Mouse (Mus musculus): ENCODE measurements at regions not wholly inside any gene's neighbourhood (a gene's known extent, or its start where the extent isn't known, plus 50 kb on each side); places are given as distances from the start of the nearest gene placed in this dataset.

DNA sequence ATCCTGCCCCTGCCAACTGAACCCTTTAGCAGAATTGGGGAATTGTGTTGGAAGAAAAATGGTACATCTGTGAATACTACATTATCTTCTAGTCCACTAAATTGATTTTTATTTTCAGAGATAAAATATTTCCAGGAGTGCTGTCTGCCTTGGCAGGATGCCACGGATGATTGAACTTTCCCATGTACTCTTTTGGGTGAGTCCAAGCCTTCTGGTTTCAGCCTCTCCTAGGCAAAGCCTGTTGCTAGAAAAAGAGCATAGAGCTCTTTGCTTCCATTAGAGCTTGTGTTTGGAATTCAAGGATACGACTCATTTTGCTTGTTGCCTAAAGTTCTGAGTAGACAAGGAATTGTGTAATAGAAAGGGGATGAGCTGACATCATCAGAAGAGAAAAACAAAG is 696.8 kb downstream of the Tmem114 start:
- 83% methylated on average over 2 of the region's 2 CpGs for WGBS
- H3K4me3 ChIP-seq (ENCODE audit: low read length), result no peak overlapping the region

DNA sequence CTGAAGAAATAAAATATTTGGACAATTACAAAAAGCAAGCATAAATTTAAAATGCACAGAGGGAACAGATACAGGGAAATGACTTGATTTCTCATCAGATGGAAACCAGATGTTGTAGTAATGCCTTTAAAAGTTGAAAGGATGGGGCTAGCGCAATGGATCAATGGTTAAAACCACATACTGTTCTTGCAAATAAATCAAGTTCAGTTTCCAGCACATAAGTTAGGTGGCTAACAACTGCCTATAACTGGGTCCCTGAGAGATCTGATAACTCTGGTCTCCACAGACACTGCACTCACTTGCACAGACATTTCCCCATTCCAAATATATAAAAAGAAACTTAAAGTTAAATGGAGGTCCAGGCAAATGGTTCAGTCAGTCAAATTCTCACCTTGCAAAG is 699.7 kb downstream of the Tmem114 start:
- Histone ChIP-seq H3K4me1 (ENCODE audit: control insufficient read depth, insufficient read depth, low read depth, low read length) (no peaks in the 10 kb centered on the region), H3K27ac (ENCODE audit: low read depth, low read length) (no peak overlapping the region), H3K27me3 (replicated peaks; ENCODE audit: control insufficient read depth, insufficient read depth, low read length) (no peaks in the 10 kb centered on the region), H3K9ac (ENCODE audit: low read depth, low read length) (no peak overlapping the region), H3K4me3 (ENCODE audit: low read length) (no peak overlapping the region), H3K4me2 (ENCODE audit: low read length) (no peak overlapping the region), H3K9me3 (ENCODE audit: control insufficient read depth, low read length) (no peaks in the 10 kb centered on the region), H3K36me3 (ENCODE audit: control insufficient read depth, insufficient read depth, low read length) (no peaks in the 10 kb centered on the region)
- 90% methylated on average over 1 of the region's 1 CpGs for WGBS
- no peak for ATAC-seq

More for the DNA sequence above, 696.8 kb downstream of the Tmem114 start:
- no peak overlapping the region for H3K27ac ChIP-seq (ENCODE audit: low read depth, low read length)
- H3K9ac ChIP-seq (ENCODE audit: low read depth, low read length), result no peak overlapping the region
- no peaks in the 10 kb centered on the region for H3K4me1 ChIP-seq (ENCODE audit: control insufficient read depth, insufficient read depth, low read depth, low read length)
- H3K9me3 ChIP-seq (ENCODE audit: control insufficient read depth, low read length), result no peaks in the 10 kb centered on the region
- no peaks in the 10 kb centered on the region for H3K36me3 ChIP-seq (ENCODE audit: control insufficient read depth, insufficient read depth, low read length)
- H3K27me3 ChIP-seq (replicated peaks; ENCODE audit: control insufficient read depth, insufficient read depth, low read length), result no peaks in the 10 kb centered on the region
- no peak overlapping the region for H3K4me2 ChIP-seq (ENCODE audit: low read length)
- ATAC-seq, result no peak

DNA sequence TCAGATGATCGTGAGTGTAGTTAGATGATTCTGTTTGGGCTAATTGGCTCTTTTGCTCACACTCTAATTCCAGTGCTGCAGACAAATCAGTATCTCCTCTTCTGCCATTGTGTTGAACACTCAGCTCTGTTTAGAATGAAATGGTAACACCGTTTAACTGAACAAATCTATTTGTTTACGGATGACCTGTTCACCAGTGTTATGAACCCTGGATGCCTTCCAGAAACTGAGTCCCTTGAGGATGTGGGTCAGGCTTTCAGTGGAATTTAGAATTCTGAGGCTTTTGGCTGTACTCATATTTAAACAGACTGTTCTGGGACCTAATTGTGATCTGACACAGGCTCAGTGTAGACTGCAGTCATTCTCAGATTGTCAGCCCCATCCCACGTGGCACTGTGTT is 723.5 kb downstream of the Tmem114 start:
- no peak overlapping the region for H3K4me2 ChIP-seq (ENCODE audit: low read length)
- no peaks in the 10 kb centered on the region for H3K9me3 ChIP-seq (ENCODE audit: control insufficient read depth, low read length)
- no peaks in the 10 kb centered on the region for H3K36me3 ChIP-seq (ENCODE audit: control insufficient read depth, insufficient read depth, low read length)
- ATAC-seq, result no peak
- H3K4me1 ChIP-seq (ENCODE audit: control insufficient read depth, insufficient read depth, low read depth, low read length), result no peaks in the 10 kb centered on the region
- no peak overlapping the region for H3K27ac ChIP-seq (ENCODE audit: low read depth, low read length)
- H3K4me3 ChIP-seq (ENCODE audit: low read length), result no peak overlapping the region
- no peak overlapping the region for H3K9ac ChIP-seq (ENCODE audit: low read depth, low read length)
- H3K27me3 ChIP-seq (replicated peaks; ENCODE audit: control insufficient read depth, insufficient read depth, low read length), result no peaks in the 10 kb centered on the region
- 43% methylated on average over 4 of the region's 4 CpGs for WGBS

DNA sequence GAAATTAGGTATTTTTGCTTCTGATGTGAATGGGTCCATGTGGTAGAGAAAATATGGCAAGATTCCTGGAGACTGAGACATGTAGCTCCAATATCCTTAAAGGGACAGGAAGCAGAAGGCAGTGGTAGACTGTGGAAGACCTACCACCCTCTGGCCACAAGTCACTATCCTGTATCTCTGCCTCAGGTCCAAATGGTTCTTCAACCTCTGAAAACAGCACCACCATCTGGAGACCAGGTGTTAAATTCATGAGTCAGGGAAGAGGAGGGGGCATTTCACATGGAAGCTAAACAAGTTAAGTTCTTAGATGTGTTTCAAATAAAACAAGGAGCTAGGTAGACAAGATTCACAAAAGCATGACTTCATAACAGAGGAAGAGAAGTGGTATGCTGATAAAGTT is 739.5 kb downstream of the Tmem114 start:
- no peaks in the 10 kb centered on the region for H3K9me3 ChIP-seq (ENCODE audit: control insufficient read depth, low read length)
- no peaks in the 10 kb centered on the region for H3K36me3 ChIP-seq (ENCODE audit: control insufficient read depth, insufficient read depth, low read length)
- no peak overlapping the region for H3K4me3 ChIP-seq (ENCODE audit: low read length)
- no peaks in the 10 kb centered on the region for H3K4me1 ChIP-seq (ENCODE audit: control insufficient read depth, insufficient read depth, low read depth, low read length)
- no peaks in the 10 kb centered on the region for H3K27me3 ChIP-seq (replicated peaks; ENCODE audit: control insufficient read depth, insufficient read depth, low read length)
- no peak for ATAC-seq
- H3K27ac ChIP-seq (ENCODE audit: low read depth, low read length), result no peak overlapping the region
- no peak overlapping the region for H3K4me2 ChIP-seq (ENCODE audit: low read length)
- H3K9ac ChIP-seq (ENCODE audit: low read depth, low read length), result no peak overlapping the region

DNA sequence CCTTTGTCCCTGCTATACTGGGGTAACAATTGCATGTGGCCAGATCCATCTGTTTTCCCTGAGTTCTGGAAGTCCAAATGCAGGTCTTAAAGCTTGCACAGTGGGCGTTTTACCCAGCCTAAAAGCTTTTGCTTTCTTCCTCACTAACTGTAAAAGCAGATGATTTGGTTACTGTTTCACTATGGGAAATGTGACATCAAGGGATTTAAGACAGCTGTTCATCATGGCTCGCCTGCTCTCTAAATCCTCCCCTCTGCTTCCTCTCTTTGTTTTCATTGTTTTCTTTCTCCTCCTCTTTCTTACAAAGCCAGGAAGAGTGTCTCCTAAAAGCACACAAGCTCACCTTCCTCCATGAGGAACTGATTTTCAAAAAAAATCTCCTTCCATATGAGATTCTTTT is 758.8 kb downstream of the Tmem114 start:
- no peaks in the 10 kb centered on the region for H3K9me3 ChIP-seq (ENCODE audit: control insufficient read depth, low read length)
- no peak overlapping the region for H3K4me2 ChIP-seq (ENCODE audit: low read length)
- no peaks in the 10 kb centered on the region for H3K27me3 ChIP-seq (replicated peaks; ENCODE audit: control insufficient read depth, insufficient read depth, low read length)
- H3K9ac ChIP-seq (ENCODE audit: low read depth, low read length), result no peak overlapping the region
- no peaks in the 10 kb centered on the region for H3K36me3 ChIP-seq (ENCODE audit: control insufficient read depth, insufficient read depth, low read length)
- H3K27ac ChIP-seq (ENCODE audit: low read depth, low read length), result no peak overlapping the region
- H3K4me1 ChIP-seq (ENCODE audit: control insufficient read depth, insufficient read depth, low read depth, low read length), result no peaks in the 10 kb centered on the region
- no peak for ATAC-seq
- H3K4me3 ChIP-seq (ENCODE audit: low read length), result no peak overlapping the region
- WGBS, result 30% methylated on average over 2 of the region's 2 CpGs

DNA sequence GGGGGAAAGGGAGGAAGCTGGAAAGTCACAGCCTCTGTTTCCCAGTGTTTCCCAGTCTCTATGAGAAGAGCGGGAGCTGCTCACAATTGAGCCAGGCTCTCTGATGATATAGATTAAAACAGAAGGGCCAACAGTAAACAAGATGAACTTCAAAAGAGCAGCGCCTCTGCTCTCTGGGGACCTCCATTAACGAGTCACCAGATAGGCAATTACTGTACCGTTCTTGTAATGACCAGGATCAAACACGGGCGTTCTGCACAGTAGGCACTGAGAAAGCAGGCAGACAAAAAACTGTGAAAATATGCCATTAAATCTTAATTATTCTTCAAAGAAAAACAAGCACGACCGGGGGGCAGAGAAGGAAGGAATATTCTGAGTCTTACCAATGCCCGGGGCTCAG is 766.8 kb downstream of the Tmem114 start:
- Histone ChIP-seq H3K36me3 (ENCODE audit: control insufficient read depth, insufficient read depth, low read length) (no peaks in the 10 kb centered on the region), H3K4me3 (ENCODE audit: low read length) (no peak overlapping the region), H3K9ac (ENCODE audit: low read depth, low read length) (no peak overlapping the region), H3K4me2 (ENCODE audit: low read length) (no peak overlapping the region), H3K4me1 (ENCODE audit: control insufficient read depth, insufficient read depth, low read depth, low read length) (no peaks in the 10 kb centered on the region), H3K27me3 (replicated peaks; ENCODE audit: control insufficient read depth, insufficient read depth, low read length) (no peaks in the 10 kb centered on the region), H3K27ac (ENCODE audit: low read depth, low read length) (no peak overlapping the region), H3K9me3 (ENCODE audit: control insufficient read depth, low read length) (no peaks in the 10 kb centered on the region)
- ATAC-seq, result no peak
- 52% methylated on average over 9 of the region's 9 CpGs for WGBS

DNA sequence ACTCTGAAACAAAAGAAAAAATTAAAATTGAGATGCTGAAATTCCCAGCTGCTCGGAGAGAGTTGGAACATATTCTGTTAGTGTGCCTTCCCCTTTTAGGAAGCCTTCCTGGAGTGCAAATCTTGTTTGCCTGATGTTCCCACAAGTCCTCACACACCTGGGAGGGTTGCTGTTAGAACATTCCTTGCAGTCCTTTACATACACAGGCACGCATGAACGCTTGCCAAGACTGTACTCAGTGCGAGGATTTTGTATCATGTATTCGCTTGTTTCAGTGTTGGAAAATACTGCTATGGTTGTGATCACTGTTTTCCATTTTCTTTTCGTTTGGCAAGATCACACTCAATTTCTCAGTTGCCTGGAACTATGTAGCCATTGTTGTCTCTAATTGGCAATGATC is 770.5 kb downstream of the Tmem114 start:
- no peaks in the 10 kb centered on the region for H3K36me3 ChIP-seq (ENCODE audit: control insufficient read depth, insufficient read depth, low read length)
- no peak overlapping the region for H3K4me3 ChIP-seq (ENCODE audit: low read length)
- H3K9ac ChIP-seq (ENCODE audit: low read depth, low read length), result no peak overlapping the region
- ATAC-seq, result no peak
- no peak overlapping the region for H3K27ac ChIP-seq (ENCODE audit: low read depth, low read length)
- no peak overlapping the region for H3K4me2 ChIP-seq (ENCODE audit: low read length)
- H3K9me3 ChIP-seq (ENCODE audit: control insufficient read depth, low read length), result no peaks in the 10 kb centered on the region
- WGBS, result 94% methylated on average over 6 of the region's 6 CpGs
- no peaks in the 10 kb centered on the region for H3K27me3 ChIP-seq (replicated peaks; ENCODE audit: control insufficient read depth, insufficient read depth, low read length)
- H3K4me1 ChIP-seq (ENCODE audit: control insufficient read depth, insufficient read depth, low read depth, low read length), result no peaks in the 10 kb centered on the region

DNA sequence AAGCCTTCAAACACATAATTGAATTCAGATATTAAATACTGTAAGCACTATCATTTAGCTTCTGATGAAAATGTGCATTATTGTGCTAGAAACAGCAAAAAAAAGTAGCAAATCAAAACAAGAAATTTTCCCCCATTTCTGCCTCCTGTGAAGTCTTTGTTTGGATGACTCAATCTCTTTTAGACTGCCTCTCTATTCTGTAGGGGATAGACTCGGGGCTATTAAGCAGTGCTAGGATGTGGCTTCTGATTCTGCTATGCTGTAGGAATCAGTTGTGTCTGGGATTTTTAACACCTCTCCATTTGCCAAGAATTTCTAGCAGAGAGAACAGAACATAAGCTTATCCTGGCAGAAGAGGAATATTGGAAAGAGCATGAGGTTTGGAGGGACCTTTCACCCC is 775.2 kb downstream of the Tmem114 start:
- no peak for ATAC-seq
- Histone ChIP-seq H3K27me3 (replicated peaks; ENCODE audit: control insufficient read depth, insufficient read depth, low read length) (no peaks in the 10 kb centered on the region), H3K9ac (ENCODE audit: low read depth, low read length) (no peak overlapping the region), H3K9me3 (ENCODE audit: control insufficient read depth, low read length) (no peaks in the 10 kb centered on the region), H3K4me1 (ENCODE audit: control insufficient read depth, insufficient read depth, low read depth, low read length) (no peaks in the 10 kb centered on the region), H3K27ac (ENCODE audit: low read depth, low read length) (no peak overlapping the region), H3K4me3 (ENCODE audit: low read length) (no peak overlapping the region), H3K36me3 (ENCODE audit: control insufficient read depth, insufficient read depth, low read length) (no peaks in the 10 kb centered on the region), H3K4me2 (ENCODE audit: low read length) (no peak overlapping the region)
- WGBS, result 14% methylated on average over 1 of the region's 1 CpGs

DNA sequence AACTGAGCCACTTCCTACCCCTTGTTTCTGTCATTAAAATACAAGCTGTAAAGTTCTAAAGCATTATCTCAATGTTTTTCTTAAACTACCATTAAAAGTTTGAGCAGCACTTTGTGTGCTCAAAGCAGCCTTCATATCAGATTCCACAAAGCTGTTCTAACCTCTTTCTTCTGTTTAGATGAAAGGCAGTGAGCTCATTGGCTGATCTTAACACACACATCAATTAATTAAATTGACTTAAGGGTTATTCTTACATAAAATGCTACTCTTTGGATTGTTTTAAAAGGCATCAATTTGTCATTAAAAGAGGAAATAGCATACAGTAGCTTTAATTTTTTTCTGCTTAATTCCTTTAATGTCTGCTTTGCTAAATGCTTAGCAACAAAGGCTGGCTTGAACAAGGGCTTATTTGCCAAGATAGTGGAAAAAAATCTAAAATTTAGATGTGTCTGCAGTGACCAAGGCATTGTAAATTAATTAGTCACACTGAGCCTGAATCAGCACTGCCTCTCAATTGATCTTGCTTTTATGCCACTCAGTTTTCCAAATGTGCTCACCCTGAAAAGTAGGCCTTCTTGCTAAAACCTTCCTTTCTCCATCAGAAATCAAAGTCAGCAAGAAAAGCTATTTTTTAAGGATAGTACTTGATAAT is 777.5 kb downstream of the Tmem114 start:
- H3K36me3 ChIP-seq (ENCODE audit: control insufficient read depth, insufficient read depth, low read length), result no peaks in the 10 kb centered on the region
- no peak overlapping the region for H3K4me3 ChIP-seq (ENCODE audit: low read length)
- no peaks in the 10 kb centered on the region for H3K9me3 ChIP-seq (ENCODE audit: control insufficient read depth, low read length)
- ATAC-seq, result no peak
- H3K9ac ChIP-seq (ENCODE audit: low read depth, low read length), result no peak overlapping the region
- H3K27me3 ChIP-seq (replicated peaks; ENCODE audit: control insufficient read depth, insufficient read depth, low read length), result no peaks in the 10 kb centered on the region
- H3K4me2 ChIP-seq (ENCODE audit: low read length), result no peak overlapping the region
- H3K4me1 ChIP-seq (ENCODE audit: control insufficient read depth, insufficient read depth, low read depth, low read length), result no peaks in the 10 kb centered on the region
- no peak overlapping the region for H3K27ac ChIP-seq (ENCODE audit: low read depth, low read length)

DNA sequence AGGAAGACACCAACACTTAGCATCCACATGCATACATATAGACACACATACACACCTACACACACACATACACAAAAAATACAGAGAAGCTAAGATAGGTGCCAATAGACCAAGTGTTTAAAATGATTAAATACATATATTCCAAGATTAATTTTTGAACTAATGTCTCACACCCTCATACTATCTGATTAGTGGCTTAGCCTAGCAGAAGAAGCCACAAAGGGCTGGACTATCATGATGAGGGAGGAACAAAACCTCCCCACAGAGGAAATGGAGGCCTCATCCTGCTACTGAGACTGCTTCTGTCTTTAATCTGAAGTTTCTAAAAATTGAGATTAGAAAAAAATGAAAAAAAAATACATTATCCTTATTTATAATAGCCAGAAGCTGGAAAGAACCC is 780.6 kb downstream of the Tmem114 start:
- Histone ChIP-seq H3K9me3 (ENCODE audit: control insufficient read depth, low read length) (no peaks in the 10 kb centered on the region), H3K9ac (ENCODE audit: low read depth, low read length) (no peak overlapping the region), H3K27ac (ENCODE audit: low read depth, low read length) (no peak overlapping the region), H3K27me3 (replicated peaks; ENCODE audit: control insufficient read depth, insufficient read depth, low read length) (no peaks in the 10 kb centered on the region), H3K36me3 (ENCODE audit: control insufficient read depth, insufficient read depth, low read length) (no peaks in the 10 kb centered on the region), H3K4me1 (ENCODE audit: control insufficient read depth, insufficient read depth, low read depth, low read length) (peaks cover under 1% of the 10 kb centered on the region; the same call in 1 of the 2 replicates), H3K4me3 (ENCODE audit: low read length) (no peak overlapping the region), H3K4me2 (ENCODE audit: low read length) (no peak overlapping the region)
- ATAC-seq, result no peak
